Mouse (Mus musculus) kidney, adult 2 months (tissue): ENCODE data around the gene Snd1. TPM values are rescaled to one million over a fixed set of nuclear protein-coding genes. Genes with fewer than 3 reads are reported as not detected.

Source experiments
- DNase-seq: peaks from one replicate; pipeline ENCODE4 v3.0.0; 2021
- H3K27ac ChIP-seq: fragments of 200-500 bp; 2 replicates; pipeline ENCODE4 v1.5.1; 2012; ENCODE audit warnings: low read depth, low read length, control low read depth, inconsistent platforms; ENCODE audit not compliant: insufficient read depth
- H3K27me3 ChIP-seq: fragments of 200-500 bp; replicated peaks from 2 replicates; pipeline ENCODE4 v1.6.1; 2012; ENCODE audit warnings: mild to moderate bottlenecking, moderate library complexity, low read length, inconsistent platforms; ENCODE audit not compliant: control insufficient read depth, insufficient read depth
- H3K36me3 ChIP-seq: fragments of 200-500 bp; 2 replicates; pipeline ENCODE4 v1.6.1; 2012; ENCODE audit warnings: mild to moderate bottlenecking, moderate library complexity, low read length, inconsistent platforms; ENCODE audit not compliant: control insufficient read depth, insufficient read depth
- H3K4me1 ChIP-seq: fragments of 200-500 bp; 2 replicates; pipeline ENCODE4 v1.6.1; 2011; ENCODE audit warnings: low read length; ENCODE audit not compliant: control insufficient read depth, insufficient read depth
- H3K4me3 ChIP-seq: fragments of 200-500 bp; 2 replicates; pipeline ENCODE4 v1.5.1; 2011; ENCODE audit warnings: mild to moderate bottlenecking, low read depth, low read length, control low read depth; ENCODE audit not compliant: insufficient read depth
- CTCF ChIP-seq: fragments of 200-500 bp; conservative IDR thresholded peaks from 2 replicates; pipeline ENCODE4 v1.5.1; 2011; ENCODE audit warnings: low read depth, mild to moderate bottlenecking, control low read depth, low read length, moderate library complexity, mixed read lengths; ENCODE audit not compliant: insufficient read depth, insufficient read length
- POLR2A ChIP-seq: fragments of 200-500 bp; IDR thresholded peaks from one replicate; pipeline ENCODE4 v1.6.1; 2011; ENCODE audit warnings: low read depth, low read length, control low read depth
- WGBS: fragments of 180-500 bp; shearing (Covaris S2); methylation state at CpG from one replicate; pipeline ENCODE4 v1.1.7; 2018; 5-methylcytosine and 5-hydroxymethylcytosine counted together
- polyA plus RNA-seq: library from polyadenylated mRNA; depleted of rRNA; stranded (reverse); fragments of >200 nt; gene quantifications from 2 replicates; pipeline ENCODE4 v1.2.3, GENCODE M21; 2012

Gene Snd1
- polyA plus RNA-seq, 1 experiment = 41.0 TPM

DNA sequence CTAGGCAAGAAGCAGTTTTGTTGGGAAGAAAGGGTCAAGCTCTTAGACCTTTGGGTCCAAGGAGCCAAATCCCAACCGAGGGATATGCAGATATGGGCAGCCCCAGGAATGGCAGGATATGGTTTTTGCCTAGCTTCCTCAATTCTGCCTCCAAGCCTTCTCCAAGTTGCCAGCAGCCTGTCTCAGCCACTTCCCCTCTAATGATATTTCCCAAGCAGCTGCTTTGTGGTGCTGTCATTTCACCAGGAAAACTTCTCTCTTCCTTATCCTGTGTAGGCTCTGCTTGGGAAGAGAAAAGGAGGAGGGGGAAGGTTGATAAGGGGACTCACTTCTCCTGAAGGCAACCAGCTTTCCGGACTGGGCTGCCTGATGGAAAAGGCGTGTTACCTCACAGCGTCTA lies 406.0 kb downstream of the Snd1 start:
- WGBS = 65% methylated on average over 4 of the region's 4 CpGs
- TF ChIP-seq POLR2A (no peak), CTCF (no peak)
- peak; percentile 48 for DNase-seq
- H3K4me3 ChIP-seq = no peak overlapping the region
- H3K27me3 ChIP-seq = no peaks in the 10 kb centered on the region
- H3K36me3 ChIP-seq = no peaks in the 10 kb centered on the region
- H3K27ac ChIP-seq = no peak overlapping the region
- H3K4me1 ChIP-seq = no peaks in the 10 kb centered on the region

DNA sequence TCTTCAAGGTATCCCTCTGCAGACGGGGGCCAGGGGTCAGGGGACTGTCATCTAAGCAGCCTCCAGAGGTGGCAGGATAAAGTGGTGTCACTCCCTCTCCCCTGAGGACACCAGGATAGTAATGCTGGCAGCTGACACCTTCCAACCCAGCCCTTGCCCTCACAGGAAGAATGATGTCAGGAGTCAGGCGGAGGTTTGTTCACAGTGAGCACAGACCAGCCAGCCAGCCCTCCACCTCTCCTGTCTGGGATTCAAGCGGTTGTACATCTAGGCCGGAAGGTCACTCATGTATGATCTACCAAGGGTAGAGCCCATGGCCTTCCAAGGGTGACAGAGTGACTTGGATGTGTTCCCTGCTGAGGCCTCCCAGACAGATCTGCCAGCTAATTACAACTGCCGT lies 408.6 kb downstream of the Snd1 start:
- WGBS = 70% methylated on average over 5 of the region's 5 CpGs
- Histone ChIP-seq H3K27ac (no peak overlapping the region), H3K4me1 (no peaks in the 10 kb centered on the region), H3K4me3 (no peak overlapping the region), H3K27me3 (no peaks in the 10 kb centered on the region), H3K36me3 (no peaks in the 10 kb centered on the region)
- TF ChIP-seq CTCF (no peak), POLR2A (no peak)
- peak; percentile 60 for DNase-seq

DNA sequence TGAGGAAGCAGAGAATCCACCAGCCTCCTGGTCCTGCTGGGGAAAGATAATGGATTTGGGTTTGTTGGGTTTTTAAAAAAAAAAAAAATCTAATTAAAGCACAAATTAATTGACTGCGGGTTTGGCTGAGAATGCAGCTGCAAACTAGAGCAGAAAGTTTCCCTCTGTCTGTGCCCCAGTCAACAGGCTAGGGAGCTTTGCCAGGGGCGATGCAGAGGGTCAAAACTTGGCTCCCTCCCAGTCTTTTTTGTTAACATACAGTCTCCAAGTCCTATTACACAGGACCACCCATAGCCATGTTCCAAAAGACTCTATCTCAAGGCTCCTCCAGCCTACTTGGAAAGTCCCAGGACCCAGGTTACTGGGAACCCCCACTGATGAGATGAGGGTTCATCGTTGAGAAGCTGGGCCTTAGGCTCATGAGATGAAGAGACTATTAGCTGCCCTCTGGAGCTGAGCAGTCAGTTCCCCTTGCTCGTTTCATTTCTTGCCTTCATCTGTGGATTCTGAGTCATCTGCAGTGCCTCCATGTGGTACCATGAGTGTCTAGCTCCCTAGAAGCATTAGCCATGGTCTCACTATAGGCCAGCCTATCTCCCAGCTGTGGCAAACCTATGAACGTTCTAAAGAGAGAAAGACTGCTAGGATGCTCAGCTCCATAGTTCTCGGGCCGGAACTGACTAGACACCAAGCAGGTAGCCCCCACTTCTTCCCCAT lies 411.9 kb downstream of the Snd1 start:
- Histone ChIP-seq H3K4me1 (no peaks in the 10 kb centered on the region), H3K27ac (no peak overlapping the region), H3K36me3 (no peaks in the 10 kb centered on the region), H3K4me3 (no peak overlapping the region), H3K27me3 (no peaks in the 10 kb centered on the region)
- no peak for DNase-seq
- no peak for TF ChIP-seq POLR2A
- WGBS = 87% methylated on average over 7 of the region's 7 CpGs

DNA sequence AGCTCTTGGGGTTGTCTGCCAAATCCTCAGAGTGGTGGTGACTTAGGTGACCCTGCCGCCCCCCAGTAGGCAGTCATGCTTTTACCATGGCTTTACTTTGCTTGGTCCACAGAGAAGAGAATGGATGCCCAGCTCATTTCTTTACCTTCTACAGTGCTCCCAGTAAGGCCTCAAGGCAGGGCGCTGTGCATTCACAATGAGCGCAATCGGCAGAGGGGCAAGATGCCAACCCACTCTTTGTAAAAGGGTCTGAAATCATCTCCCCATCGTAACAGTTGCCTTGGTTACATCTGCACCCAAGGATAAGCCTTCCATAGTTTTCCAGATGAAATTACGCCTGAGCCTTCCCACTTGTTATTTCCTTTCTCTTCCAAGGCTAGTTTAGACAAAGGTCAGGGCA lies 415.5 kb downstream of the Snd1 start:
- 92% methylated on average over 6 of the region's 6 CpGs for WGBS
- no peaks in the 10 kb centered on the region for H3K27me3 ChIP-seq

DNA sequence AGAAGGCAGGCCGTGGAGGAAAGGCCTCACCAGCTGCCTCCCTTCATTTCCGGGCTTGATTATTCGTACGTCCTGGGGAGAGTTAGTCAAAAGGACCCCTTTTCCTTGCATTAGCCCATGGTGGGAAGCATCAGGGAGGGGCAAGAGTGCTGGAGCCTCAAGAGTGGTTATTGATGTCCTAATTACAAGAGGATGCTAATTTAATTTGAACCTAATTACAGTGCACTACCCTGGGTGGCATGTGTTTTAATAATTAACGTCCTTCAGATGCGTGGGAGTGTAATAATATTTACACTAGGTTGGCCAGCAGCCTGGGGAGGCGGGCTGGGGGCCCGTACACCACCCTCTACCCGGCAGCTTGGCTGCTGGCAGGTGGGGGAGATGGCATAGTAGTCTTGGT lies 416.5 kb downstream of the Snd1 start:
- no peaks in the 10 kb centered on the region for H3K27me3 ChIP-seq
- H3K27ac ChIP-seq = no peak overlapping the region
- WGBS = 45% methylated on average over 9 of the region's 9 CpGs
- TF ChIP-seq CTCF (no peak), POLR2A (no peak)
- H3K36me3 ChIP-seq = no peaks in the 10 kb centered on the region
- DNase-seq = no peak
- H3K4me1 ChIP-seq = no peaks in the 10 kb centered on the region
- no peak overlapping the region for H3K4me3 ChIP-seq

More for the DNA sequence above, 415.5 kb downstream of the Snd1 start:
- no peak for DNase-seq
- H3K4me3 ChIP-seq = no peak overlapping the region
- H3K4me1 ChIP-seq = no peaks in the 10 kb centered on the region
- no peak overlapping the region for H3K27ac ChIP-seq
- no peaks in the 10 kb centered on the region for H3K36me3 ChIP-seq
- TF ChIP-seq CTCF (no peak), POLR2A (no peak)

DNA sequence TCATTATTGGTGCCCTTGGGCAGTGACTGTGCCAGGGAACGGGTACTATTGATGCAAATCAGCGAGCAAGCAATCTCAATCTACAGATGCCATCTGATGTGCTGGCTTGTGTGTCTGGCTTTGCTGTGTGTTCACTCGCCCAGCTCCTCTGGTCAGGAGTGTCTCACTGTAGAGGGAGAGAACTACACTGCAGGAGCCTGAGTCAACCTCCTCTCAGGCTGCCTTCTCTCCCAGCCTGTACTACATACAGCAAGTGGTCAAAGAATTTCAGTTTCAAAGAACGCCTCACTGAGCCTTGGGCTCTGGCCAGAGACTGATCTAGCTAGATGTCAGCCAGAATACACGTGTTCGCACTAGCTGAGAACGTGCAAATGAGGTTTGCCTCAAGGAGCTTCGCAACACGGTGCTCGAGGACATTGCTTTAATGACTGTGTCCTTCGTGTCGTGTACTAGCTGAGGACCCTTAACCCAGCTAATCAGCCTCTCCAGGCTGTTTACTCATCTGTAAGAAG lies 420.1 kb downstream of the Snd1 start:
- no peaks in the 10 kb centered on the region for H3K36me3 ChIP-seq
- WGBS = 61% methylated on average over 12 of the region's 12 CpGs
- no peaks in the 10 kb centered on the region for H3K4me1 ChIP-seq
- no peak for DNase-seq
- no peak for TF ChIP-seq POLR2A
- TF ChIP-seq CTCF = no peak
- H3K27me3 ChIP-seq = no peaks in the 10 kb centered on the region
- no peak overlapping the region for H3K4me3 ChIP-seq
- no peak overlapping the region for H3K27ac ChIP-seq

DNA sequence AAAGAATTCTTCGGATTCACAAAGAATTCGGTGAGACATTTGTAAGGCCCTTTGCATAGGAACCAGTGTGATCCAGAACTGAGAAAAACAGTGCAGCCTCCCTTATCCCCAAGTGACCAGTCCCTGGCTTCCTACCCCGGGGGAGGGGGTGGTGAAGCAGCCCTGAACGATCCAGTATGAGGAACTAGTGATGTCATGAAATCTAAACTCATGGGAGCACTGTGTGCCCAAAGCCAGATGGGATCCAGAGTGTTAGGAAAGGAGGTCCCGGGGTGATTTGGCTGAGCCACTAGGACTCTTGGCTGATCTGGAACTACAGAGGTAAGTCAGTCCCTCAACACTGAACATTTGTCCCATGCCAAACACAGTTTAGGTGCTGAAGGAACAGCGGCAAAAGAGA lies 420.8 kb downstream of the Snd1 start:
- DNase-seq = no peak
- TF ChIP-seq POLR2A (no peak), CTCF (no peak)
- H3K27me3 ChIP-seq = no peaks in the 10 kb centered on the region
- H3K4me1 ChIP-seq = no peaks in the 10 kb centered on the region
- 77% methylated on average over 6 of the region's 6 CpGs for WGBS
- no peak overlapping the region for H3K4me3 ChIP-seq
- no peaks in the 10 kb centered on the region for H3K36me3 ChIP-seq
- no peak overlapping the region for H3K27ac ChIP-seq

DNA sequence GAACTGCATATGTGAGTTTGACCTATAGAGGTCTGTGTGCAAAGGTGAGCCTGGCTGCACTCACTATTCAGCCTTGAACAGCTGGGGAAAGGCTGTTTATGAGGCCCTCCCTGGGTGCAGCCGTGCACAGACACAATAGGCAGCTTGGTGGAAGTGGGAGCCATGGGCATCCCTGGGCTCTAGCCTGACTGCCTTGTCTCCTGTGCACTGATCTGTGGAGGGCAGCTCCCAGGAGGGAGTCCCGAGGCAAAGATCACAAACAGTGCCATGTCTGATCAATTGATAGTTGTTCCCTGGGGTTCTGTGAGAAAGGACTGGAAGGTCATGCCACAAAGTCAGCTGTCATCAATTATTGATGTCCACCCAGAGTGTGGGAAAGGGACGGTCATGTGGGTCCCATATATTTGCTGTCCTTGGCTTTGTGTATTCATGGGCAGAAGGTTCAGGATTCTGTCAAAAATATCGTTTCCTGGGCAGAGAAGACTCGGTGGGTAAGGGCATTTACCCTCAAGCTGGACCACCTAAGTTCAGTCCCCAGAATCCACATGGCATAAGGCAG lies 421.9 kb downstream of the Snd1 start:
- H3K36me3 ChIP-seq = no peaks in the 10 kb centered on the region
- no peaks in the 10 kb centered on the region for H3K4me1 ChIP-seq
- 42% methylated on average over 5 of the region's 5 CpGs for WGBS
- no peak for DNase-seq
- H3K27me3 ChIP-seq = no peaks in the 10 kb centered on the region
- TF ChIP-seq POLR2A (no peak), CTCF (no peak)
- no peak overlapping the region for H3K27ac ChIP-seq
- H3K4me3 ChIP-seq = no peak overlapping the region
